Mouse (Mus musculus): ENCODE results near the gene Pax2. TPM values are rescaled to one million over a fixed set of nuclear protein-coding genes. Genes with fewer than 3 reads are reported as not detected.

Gene Pax2
- 0.05 and 0.20 TPM in 2 replicates for polyA plus RNA-seq (2016; fragmentation: Nextera tagmentation; extraction: Ambion mirVana)

DNA sequence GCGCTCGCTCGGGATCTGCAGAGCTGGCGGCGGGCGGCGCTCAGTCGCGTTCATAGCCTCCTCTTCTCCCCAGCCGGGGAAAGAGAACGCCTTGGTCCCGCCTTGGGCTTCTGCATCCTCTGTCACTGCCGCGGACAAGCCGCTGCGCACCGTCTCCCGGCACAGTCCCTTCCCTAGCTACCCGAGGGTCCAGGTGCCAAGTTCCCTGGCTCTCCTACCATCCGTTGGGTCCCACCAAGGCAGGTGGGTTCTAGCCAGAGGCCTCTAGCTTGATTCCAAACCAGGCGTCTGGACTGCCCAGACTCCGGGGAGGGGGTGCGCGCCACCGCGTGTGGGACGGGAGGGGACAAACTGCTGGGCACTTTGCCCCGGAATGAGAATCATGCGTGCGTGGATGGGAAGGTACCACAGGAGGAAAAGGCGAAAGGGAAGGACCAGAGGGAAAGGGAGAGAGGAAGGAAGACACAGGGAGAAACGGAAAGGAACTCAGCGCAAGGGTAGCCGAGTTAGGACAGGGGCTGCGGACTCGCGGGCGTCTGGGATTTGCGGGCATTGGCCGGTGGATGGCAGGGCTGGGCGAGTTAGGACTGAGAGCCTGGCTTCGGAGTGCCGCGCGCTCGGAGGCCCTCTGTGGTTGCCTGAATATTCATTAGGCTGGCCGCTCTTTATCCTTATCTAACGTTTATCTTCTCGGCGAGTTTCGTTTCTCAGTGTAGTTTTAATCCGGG lies at the start of gene Pax2:
Gene Pax2 (plus strand): TSS at position 353 of the 728 bp plus-strand sequence.
- Histone ChIP-seq H3K27me3 (ENCODE audit: low read depth, poor library complexity, severe bottlenecking) (peaks cover 100% of the 10 kb centered on the region), H3K9me3 (replicated peaks) (no peaks in the 10 kb centered on the region), H3K4me3 (peak within 1 kb of the TSS; percentile 50), H3K4me1 (peaks cover 61% of the 10 kb centered on the region), H3K36me3 (no peaks in the 10 kb centered on the region), H3K27ac (peak within 1 kb of the TSS; percentile 63; the same call in 1 of the 2 replicates)
- DNase-seq (ENCODE audit: low spot score), result peak; percentile 71
- under 1% methylated on average over 52 of the region's 52 CpGs for WGBS

DNA sequence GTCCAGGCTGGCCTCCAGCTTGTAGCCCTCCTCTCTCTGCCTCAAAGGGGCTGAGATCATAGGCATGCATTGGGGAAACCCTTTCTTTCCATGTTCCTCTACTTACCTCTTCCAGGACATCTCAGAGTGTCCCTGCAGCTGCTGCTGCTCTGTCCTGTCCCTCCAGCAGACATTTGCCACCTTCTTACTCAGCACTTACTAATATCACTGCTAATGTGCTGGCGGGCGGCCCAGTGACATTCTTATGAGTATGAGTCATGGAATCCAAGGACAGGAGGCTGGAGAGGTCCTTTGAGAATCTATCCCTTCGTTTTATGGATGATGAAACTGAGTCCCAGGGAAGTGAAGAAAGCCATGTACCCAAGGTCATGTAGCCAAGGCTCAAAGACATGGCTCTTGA lies 47.0 kb upstream of the Pax2 start:
- DNase-seq (ENCODE audit: low spot score), result no peak
- no peaks in the 10 kb centered on the region for H3K36me3 ChIP-seq
- H3K9me3 ChIP-seq (replicated peaks), result no peaks in the 10 kb centered on the region; the same call in 1 of the 2 replicates
- H3K27me3 ChIP-seq (ENCODE audit: low read depth, poor library complexity, severe bottlenecking), result peaks cover 34% of the 10 kb centered on the region
- no peak overlapping the region for H3K4me3 ChIP-seq
- no peak overlapping the region for H3K27ac ChIP-seq
- 78% methylated on average over 3 of the region's 3 CpGs for WGBS
- peaks cover 8% of the 10 kb centered on the region for H3K4me1 ChIP-seq

DNA sequence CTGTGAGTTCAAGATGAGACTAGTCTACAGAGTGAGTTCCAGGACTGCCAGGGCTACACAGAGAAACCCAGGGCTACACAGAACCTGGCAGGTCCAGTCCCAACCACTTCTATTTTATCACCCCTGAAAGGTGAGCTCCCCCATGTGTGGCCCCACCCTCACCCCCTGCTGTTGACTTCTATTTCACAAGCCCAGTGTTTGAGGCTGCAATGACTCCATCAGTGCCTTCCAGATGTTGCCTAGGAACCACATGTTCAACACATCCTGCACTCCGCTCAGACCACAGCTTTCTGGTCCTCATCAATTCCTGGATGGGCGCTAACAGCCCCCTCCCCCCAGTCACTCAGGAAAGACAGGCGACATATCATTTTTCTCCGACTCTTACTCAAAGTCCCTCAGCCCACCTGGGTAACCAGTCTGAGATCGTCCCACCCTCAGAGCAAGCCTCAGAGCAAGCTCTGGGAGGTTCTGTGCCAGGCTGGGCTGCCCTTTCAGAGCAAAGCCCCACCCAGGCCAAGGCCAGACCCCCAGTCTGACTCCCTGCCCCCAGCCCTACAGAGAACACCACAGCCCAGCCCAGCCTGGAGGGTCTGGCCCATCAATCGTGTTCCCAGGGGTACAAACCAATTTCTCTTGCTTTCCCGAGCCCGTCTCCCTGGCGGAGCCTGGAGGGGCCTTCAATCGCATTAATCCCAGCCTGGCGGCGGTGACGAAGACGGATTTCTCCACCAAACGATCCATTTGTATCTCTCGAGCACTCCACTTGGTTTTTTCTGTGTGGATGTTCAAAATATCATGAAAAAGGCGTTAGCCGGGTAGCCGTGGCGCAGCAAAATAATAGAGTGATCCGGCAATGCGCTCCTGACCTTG lies 38.9 kb upstream of the Pax2 start:
- Histone ChIP-seq H3K9me3 (replicated peaks) (no peaks in the 10 kb centered on the region; the same call in 1 of the 2 replicates), H3K4me1 (peaks cover 29% of the 10 kb centered on the region), H3K36me3 (no peaks in the 10 kb centered on the region), H3K4me3 (no peak overlapping the region), H3K27ac (no peak overlapping the region), H3K27me3 (ENCODE audit: low read depth, poor library complexity, severe bottlenecking) (peaks cover 60% of the 10 kb centered on the region)
- DNase-seq (ENCODE audit: low spot score), result peak; percentile 39
- WGBS, result 55% methylated on average over 22 of the region's 22 CpGs

DNA sequence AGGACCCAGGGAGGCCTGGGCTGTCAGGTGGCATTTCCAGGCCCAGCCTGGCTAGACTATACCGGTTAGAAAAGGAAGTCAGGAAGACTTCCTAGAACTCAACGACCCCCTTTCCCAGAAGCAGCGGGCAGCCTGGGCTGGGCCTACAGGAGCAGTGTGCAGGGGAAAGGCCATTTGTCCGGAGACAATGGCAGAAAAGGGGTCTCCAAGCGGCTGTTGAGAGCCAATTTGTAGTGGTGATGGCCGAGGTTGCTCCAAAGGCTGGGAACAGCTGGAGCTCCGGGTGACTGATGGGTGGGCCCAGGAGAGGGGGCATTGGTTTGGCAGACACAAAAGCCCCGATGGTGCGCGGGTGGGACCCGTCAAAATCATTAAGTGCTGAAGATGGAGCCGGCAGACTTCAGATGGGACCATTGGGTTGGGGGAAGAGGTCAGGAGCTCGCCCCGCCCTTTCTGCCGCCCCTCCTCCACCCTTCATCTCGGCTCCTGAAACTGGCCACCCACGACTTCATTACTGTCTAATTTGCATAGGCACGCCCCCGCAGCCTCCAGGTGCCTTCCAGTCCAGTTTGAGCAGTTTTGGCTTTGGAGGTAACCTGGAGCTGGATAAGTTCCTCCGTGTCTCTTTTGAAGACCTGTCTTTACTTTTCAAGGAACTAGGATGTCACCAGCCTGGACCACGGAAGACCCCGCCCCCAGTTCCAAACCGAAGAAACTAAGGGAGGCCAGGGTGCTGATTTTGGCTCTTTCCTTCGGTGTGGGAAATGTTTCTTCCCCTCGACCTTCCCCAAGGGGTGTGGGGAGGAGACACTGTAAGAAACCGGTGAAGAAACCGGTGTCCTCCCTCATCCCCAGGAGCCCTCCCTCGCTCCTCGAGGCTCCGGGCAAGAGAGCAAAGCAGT lies 36.3 kb upstream of the Pax2 start:
- 1% methylated on average over 30 of the region's 30 CpGs for WGBS
- Histone ChIP-seq H3K27me3 (ENCODE audit: low read depth, poor library complexity, severe bottlenecking) (peaks cover 86% of the 10 kb centered on the region), H3K27ac (peak overlapping the region; percentile 42; the same call in 1 of the 2 replicates)

DNA sequence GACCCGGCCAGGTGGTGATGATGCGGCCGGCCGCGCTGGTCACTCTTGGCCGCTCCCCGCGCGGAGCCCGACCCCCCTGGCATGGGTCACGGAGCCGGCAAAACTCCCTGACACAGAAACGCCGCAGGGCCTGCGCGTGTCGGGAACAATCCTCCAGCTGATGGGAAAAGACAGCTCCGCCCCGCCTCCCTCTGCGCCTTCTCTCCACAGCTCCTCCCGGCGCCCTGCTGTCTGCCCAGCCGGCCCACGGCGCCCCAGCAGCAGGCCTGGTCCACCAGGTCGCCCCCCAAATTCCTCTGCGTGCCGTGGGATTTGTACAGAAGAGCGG lies 35.7 kb upstream of the Pax2 start:
- peak; percentile 71 for DNase-seq (ENCODE audit: low spot score)
- no peaks in the 10 kb centered on the region for H3K36me3 ChIP-seq
- peaks cover 46% of the 10 kb centered on the region for H3K4me1 ChIP-seq
- peaks cover 92% of the 10 kb centered on the region for H3K27me3 ChIP-seq (ENCODE audit: low read depth, poor library complexity, severe bottlenecking)
- peak overlapping the region; percentile 42; the same call in 1 of the 2 replicates for H3K27ac ChIP-seq
- WGBS, result under 1% methylated on average over 29 of the region's 29 CpGs
- peak overlapping the region; percentile 49 for H3K4me3 ChIP-seq
- H3K9me3 ChIP-seq (replicated peaks), result no peaks in the 10 kb centered on the region

More for the DNA sequence above, 36.3 kb upstream of the Pax2 start:
- no peaks in the 10 kb centered on the region for H3K9me3 ChIP-seq (replicated peaks)
- peak overlapping the region; percentile 49 for H3K4me3 ChIP-seq
- peak; percentile 46 for DNase-seq (ENCODE audit: low spot score)
- no peaks in the 10 kb centered on the region for H3K36me3 ChIP-seq
- H3K4me1 ChIP-seq, result peaks cover 44% of the 10 kb centered on the region

- Histone ChIP-seq H3K27ac (peak overlapping the region; percentile 61), H3K4me1 (peaks cover 43% of the 10 kb centered on the region), H3K4me3 (peak overlapping the region; percentile 51), H3K9me3 (replicated peaks) (no peaks in the 10 kb centered on the region), H3K36me3 (no peaks in the 10 kb centered on the region), H3K27me3 (ENCODE audit: low read depth, poor library complexity, severe bottlenecking) (peaks cover 90% of the 10 kb centered on the region)
- peak; percentile 63 for DNase-seq (ENCODE audit: low spot score)
- under 1% methylated on average over 36 of the region's 36 CpGs for WGBS
Observed at GRCm38 (mm10) chr19:44723611-44724440, 32.0 kb upstream of the Pax2 start.

GRCm38 (mm10) chr19:44725951-44726791 lies 29.7 kb upstream of the Pax2 start:
- peaks cover 85% of the 10 kb centered on the region for H3K27me3 ChIP-seq (ENCODE audit: low read depth, poor library complexity, severe bottlenecking)
- no peaks in the 10 kb centered on the region for H3K9me3 ChIP-seq (replicated peaks)
- no peaks in the 10 kb centered on the region for H3K36me3 ChIP-seq
- H3K27ac ChIP-seq, result peak overlapping the region; percentile 93
- H3K4me3 ChIP-seq, result peak overlapping the region; percentile 62
- WGBS, result under 1% methylated on average over 55 of the region's 55 CpGs
- DNase-seq (ENCODE audit: low spot score), result peak; percentile 77
- peaks cover 23% of the 10 kb centered on the region for H3K4me1 ChIP-seq

DNA sequence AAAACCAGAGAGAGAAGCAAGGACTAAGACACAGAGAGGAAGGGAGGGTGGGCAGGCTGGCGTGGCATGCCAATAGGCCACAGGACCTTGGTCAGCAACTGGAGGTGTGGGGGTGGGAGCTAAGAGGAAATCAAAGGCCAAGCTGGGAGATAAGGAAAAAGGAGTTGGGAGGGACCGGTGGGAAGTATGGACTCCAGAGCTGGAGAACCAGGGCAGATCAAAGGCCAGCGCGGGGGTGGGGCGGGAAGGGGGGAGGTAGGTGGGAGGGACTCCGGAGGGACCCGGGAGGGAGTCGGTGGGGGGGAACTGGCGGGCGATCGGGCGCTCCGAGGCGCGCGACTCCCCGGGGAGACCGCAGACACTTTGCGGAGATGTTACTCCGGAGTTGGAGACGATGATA lies 21.7 kb upstream of the Pax2 start:
- H3K4me3 ChIP-seq, result peak overlapping the region; percentile 34
- WGBS, result 1% methylated on average over 21 of the region's 21 CpGs

DNA sequence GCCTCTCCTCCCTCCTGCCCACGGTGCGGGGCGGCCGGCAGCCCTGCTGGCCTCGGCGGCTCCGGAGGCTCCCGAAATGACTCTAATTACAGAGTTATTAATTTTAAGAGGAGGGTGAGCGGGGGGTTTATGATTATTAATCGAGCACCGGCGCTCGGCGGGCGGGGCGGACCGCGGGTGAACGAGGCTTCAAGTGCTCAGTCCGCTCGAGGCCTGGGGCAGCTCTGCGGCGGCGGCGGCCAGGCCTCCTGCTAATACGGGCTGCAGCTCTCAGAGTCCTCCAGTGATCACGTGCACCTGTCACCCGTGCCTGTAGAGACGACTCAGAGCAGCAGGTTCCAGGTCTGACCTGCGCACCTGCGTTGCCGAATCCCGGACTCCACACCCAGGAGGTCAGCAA lies 21.2 kb upstream of the Pax2 start:
- Histone ChIP-seq H3K36me3 (no peaks in the 10 kb centered on the region), H3K27me3 (ENCODE audit: low read depth, poor library complexity, severe bottlenecking) (peaks cover 97% of the 10 kb centered on the region), H3K4me3 (peak overlapping the region; percentile 34), H3K9me3 (replicated peaks) (no peaks in the 10 kb centered on the region), H3K27ac (no peak overlapping the region), H3K4me1 (peaks cover 12% of the 10 kb centered on the region)
- under 1% methylated on average over 33 of the region's 33 CpGs for WGBS
- DNase-seq (ENCODE audit: low spot score), result peak; percentile 57

More for the DNA sequence above, 21.7 kb upstream of the Pax2 start:
- H3K27ac ChIP-seq, result no peak overlapping the region
- H3K9me3 ChIP-seq (replicated peaks), result no peaks in the 10 kb centered on the region
- peaks cover 12% of the 10 kb centered on the region for H3K4me1 ChIP-seq
- no peaks in the 10 kb centered on the region for H3K36me3 ChIP-seq
- no peak for DNase-seq (ENCODE audit: low spot score)
- peaks cover 95% of the 10 kb centered on the region for H3K27me3 ChIP-seq (ENCODE audit: low read depth, poor library complexity, severe bottlenecking)

DNA sequence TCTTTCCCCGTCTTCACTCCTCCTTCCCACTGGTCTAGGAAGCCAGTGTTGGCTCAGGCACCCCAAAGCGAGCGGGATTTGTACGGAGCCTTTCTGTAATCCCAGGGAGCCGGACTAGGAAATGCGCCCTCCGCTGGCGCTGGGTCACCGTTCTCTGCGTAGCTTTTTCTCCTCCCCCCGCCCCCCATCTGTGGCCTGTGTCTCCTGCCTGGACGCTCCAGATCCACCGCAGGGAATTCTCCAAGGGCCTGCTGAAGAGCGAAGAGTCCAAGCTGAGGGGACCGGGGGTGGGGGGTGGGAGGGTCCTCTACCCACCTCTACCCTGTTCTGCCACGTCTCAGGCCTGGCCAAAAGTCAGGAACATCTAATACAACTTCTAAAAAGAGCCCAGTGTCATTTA lies 15.5 kb upstream of the Pax2 start:
- DNase-seq (ENCODE audit: low spot score), result peak; percentile 53
- WGBS, result under 1% methylated on average over 16 of the region's 16 CpGs
- peaks cover 100% of the 10 kb centered on the region for H3K27me3 ChIP-seq (ENCODE audit: low read depth, poor library complexity, severe bottlenecking)

More for the DNA sequence above, 15.5 kb upstream of the Pax2 start:
- Histone ChIP-seq H3K4me3 (no peak overlapping the region), H3K36me3 (no peaks in the 10 kb centered on the region), H3K4me1 (peaks cover 29% of the 10 kb centered on the region), H3K27ac (no peak overlapping the region), H3K9me3 (replicated peaks) (no peaks in the 10 kb centered on the region)

Data from limb, embryonic 10.5 days (tissue).